Mouse (Mus musculus) spleen, adult 18-20 months (tissue): ENCODE data around the gene Mug2.
"Not testable (repeated sequence)": the region's sequence is repeated elsewhere in the genome, so short reads cannot be mapped to it uniquely, and the experiment has no call there.

ENCODE experiments used
- DNase-seq, 2 experiments: peaks; one replicate each; pipeline ENCODE4 v3.0.0; 2022; ENCODE audit warnings: mixed read lengths in 2 of 2

Gene Mug2

GRCm38 (mm10) chr6:122006461-122006860 lies at the start of gene Mug2:
Mug2 (plus strand) TSS chr6:122006761.
- not testable (repeated sequence) for DNase-seq

GRCm38 (mm10) chr6:121957803-121958349 lies 48.7 kb upstream of the Mug2 start:
- DNase-seq = not testable (repeated sequence)

GRCm38 (mm10) chr6:121975701-121976100 lies 30.9 kb upstream of the Mug2 start:
- DNase-seq = no peak

GRCm38 (mm10) chr6:122100904-122101303 lies 94.3 kb downstream of the Mug2 start:
- DNase-seq = no peak

GRCm38 (mm10) chr6:122101671-122102070 lies 95.1 kb downstream of the Mug2 start:
- DNase-seq = no peak

- no peak for DNase-seq
Observed at GRCm38 (mm10) chr6:122116963-122117362, 110.4 kb downstream of the Mug2 start.

GRCm38 (mm10) chr6:122129521-122129920 lies 123.0 kb downstream of the Mug2 start:
- no peak for DNase-seq
